Mouse (Mus musculus) adrenal gland, adult 2 months (tissue): ENCODE results near the gene Klhl41. TPM values are rescaled to one million over a fixed set of nuclear protein-coding genes. Genes with fewer than 3 reads are reported as not detected.
"Not testable (repeated sequence)": the region's sequence is repeated elsewhere in the genome, so short reads cannot be mapped to it uniquely, and the experiment has no call there.

Source experiments
- DNase-seq: peaks from one replicate; pipeline ENCODE4 v3.0.0; 2021
- long read RNA-seq: library from polyadenylated mRNA; stranded (forward); transcript quantifications from one replicate; pipeline ENCODE4 v2.0.0, GENCODE M21; 2021
- polyA plus RNA-seq: library from polyadenylated mRNA; depleted of rRNA; stranded (reverse); fragments of >200 nt; gene quantifications from 2 replicates; pipeline ENCODE4 v1.2.3, GENCODE M21; 2012; rRNA removed
- total RNA-seq, 2 experiments: library from RNA; stranded (reverse); gene quantifications; 2 replicates each; pipeline ENCODE4 v1.2.3; 2021

The Klhl41 gene
- total RNA-seq (under 1 TPM; 0.35 TPM), polyA plus RNA-seq (0.04 TPM in 1 of 2 replicates, not detected in the other)
- long read RNA-seq = 0 reads

- DNase-seq = no peak
These were observed at the start of gene Klhl41 for GRCm38 (mm10) chr2:69669853-69670252. Gene Klhl41, plus strand, starts transcription at chr2:69670120.

DNA sequence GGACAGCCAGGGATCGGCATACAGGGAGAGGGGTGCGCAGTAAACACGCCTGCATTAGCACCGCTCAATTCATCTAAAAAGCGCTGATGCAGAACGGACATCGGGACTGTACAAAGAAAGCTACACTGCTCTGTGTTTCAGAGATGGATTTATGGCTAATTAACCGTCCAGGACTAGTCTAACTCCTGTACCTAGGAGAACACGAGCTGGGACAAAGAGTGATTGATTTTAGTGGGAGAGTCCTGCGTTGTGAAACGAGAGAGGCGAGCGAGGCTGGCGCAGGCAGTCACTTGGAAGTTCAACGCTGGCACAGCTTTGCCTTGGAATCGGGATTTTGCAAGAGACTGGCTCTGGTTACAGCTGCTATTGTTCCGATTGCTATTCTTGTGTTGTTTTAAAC lies 40.7 kb upstream of the Klhl41 start:
- peak; percentile 49 for DNase-seq

DNA sequence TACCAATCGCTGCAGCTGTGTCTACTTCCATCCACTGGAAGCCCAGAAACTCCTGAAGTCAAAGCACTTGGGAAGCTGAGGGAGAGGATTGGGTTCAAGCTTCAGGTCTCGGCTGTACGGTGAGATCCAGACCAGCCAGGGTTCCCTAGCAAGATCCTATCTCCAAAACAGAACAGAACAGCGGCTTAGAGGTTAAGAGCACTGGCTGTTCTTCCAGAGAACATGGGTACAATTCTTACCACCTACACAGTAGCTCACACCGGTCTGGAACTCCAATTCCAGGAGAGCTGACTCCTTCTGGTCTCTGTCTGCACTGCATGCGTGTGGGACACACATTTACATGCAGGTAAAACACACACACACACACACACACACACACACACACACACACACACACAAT lies 40.0 kb upstream of the Klhl41 start:
- no peak for DNase-seq

DNA sequence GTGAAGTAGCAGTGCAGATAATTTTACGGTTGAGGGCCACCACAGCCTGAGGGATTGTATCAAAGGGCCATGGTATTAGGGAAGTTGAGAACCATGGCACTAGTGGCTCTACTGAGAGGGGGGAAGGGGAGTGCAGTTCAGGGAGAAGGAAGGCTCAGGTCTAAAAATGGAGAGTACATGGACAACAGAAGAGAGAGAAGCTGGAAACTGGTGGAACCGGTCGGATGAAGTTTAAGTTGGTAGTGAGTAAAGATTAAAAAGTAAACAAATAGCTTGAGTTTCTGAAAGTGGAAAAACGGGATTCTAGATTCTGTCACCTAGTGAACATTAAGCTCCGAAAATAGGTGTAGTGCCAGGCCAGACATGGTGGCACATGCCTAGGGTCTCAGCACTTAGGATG lies 39.1 kb upstream of the Klhl41 start:
- DNase-seq = no peak

DNA sequence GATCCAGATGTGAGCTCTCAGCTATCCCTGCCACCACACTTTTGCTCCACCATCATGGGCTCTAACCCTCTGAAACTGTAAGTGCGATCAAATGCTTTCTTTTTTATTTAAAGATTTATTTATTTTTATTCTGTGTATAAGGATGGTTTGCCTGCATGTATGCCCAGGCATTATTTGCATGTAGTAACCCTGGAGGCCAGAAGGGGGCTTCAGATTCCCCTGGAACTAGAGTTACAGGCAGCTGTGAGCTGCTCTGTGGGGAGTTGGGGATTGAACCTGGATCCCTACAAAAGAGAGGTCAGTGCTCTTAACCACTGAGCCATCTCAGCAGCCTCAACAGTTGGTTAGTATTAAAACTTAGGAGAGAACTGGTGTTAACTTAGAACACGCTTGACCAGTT lies 38.5 kb upstream of the Klhl41 start:
- no peak for DNase-seq

DNA sequence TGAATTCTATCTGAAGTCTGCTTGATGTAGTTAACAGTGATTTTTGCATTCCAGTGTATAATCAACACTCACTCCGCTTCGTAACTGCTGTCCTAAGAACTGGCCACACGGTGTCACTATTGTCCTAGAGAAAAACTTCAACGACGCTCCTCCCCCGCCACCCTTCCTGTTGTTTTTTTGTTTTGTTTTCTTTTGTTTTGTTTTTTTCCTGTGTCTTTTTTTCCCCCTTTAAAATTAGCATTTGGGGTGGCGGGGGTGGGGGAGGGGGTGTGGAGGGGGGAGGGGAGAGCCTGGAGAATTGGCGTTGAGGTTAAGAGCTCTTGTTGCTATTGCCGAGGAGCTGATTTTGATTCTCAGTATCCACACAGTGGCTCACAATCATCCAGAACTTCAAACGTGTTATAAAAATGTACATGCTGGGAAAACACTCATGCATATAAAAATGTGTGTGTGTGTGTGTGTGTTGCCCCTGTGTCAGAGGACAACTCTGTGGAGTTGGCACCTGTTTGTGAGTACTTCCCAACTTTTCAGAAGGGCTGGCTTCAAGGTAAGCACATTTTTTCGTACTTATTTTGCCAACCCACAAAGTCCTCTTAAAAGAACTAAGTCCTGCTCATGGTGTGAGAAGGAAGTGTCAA lies 34.7 kb upstream of the Klhl41 start:
- DNase-seq = peak; percentile 34

DNA sequence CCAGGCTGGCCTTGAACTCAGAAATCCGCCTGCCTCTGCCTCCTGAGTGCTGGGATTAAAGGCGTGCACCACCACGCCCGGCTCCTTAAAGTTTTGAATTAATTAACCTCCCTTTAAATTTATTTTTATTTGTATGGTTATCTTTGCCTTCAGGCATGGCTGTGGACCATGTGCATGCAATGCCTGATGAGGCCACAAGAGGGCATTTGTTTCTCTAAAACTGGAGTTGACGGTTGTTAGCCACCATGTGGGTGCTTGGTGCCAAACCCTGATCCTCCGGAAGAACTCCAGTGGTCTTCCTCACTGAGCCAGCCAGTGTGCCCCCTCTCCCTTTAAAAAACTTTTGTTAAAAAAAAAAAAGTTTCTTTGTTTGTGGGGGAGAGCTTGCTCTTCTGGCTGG lies 34.1 kb upstream of the Klhl41 start:
- DNase-seq = peak; percentile 33

DNA sequence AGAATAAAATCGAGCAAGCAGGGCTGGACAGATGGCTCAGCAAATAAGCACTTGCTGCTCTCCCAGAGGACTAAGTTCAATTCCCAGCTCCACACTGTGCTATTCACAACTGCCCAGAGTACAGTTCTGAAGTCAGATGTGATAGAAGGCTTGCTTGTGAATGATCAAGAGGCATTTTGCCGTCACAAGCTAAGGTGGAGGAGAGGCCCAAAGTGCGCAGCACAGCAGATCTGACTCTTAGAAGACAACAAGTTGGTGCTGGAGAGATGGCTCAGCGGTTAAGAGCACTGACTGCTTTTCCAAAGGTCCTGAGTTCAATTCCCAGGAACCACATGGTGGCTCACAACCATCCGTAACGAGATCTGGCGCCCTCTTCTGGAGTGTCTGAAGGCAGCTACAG lies 31.9 kb upstream of the Klhl41 start:
- DNase-seq = not testable (repeated sequence)

DNA sequence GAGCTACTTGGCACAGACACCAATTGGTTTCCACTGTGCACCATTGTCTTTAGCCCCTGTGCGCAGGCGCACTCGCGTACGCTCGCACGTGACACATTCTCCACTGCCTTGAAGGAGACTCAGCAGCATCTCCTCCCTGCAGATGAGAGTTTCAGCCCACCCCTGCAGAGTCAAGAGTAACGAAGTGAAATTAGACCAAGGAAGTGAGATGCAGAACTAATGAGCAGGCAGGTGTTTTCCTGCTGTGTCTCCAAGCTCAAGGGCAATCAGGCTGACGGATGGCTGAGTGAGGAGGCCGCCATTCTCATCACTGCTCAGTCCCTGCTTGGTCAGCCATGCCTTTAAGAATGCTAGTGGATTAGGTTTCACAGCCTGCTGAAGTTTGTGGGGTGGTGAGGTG lies 29.8 kb upstream of the Klhl41 start:
- DNase-seq = no peak

GRCm38 (mm10) chr2:69644968-69645617 lies 24.8 kb upstream of the Klhl41 start:
- DNase-seq = no peak

DNA sequence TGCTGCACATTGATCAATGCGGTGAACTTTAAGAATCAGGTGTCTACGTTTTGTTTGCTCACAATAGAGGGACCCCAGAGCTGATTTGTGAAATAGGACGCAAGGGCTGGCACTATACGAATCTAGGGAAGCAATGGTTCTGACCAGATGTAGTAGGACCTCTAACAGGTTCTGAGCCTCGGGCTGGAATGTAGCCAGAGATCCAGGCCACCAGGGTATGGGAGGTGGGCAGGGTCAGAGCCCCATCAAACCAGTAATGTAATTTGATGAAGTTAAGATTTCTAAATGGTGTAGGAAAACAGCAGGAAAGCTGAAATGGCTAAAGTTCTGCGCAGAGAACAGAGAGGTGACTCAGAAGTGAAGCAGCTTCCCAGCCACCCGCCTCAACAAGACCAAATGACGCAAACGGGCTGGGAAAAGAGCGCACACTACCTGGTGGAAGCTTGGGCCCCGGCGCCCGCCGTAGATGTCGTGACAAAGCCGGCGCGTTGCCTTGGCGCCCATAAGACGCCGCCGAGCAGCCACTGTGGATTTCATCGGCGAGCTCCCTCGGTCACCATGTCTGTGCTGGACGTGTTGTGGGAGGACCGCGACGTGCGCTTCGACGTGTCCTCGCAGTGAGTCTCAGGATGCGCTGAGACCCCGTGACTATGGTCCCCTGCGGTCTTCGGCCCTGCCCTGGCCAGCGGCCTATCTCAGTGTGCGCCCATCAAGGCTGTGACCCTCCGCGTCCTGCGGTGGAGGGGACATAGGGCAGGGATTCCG lies 23.0 kb upstream of the Klhl41 start, which contains the start of gene Bbs5:
TSS of gene Bbs5 (plus strand) at position 446 of the 765 bp plus-strand sequence.
- peak; percentile 96 for DNase-seq

GRCm38 (mm10) chr2:69649716-69650115 lies 20.2 kb upstream of the Klhl41 start:
- DNase-seq = no peak

- DNase-seq = no peak
These were observed 10.6 kb upstream of the Klhl41 start for GRCm38 (mm10) chr2:69659326-69659725.

GRCm38 (mm10) chr2:69663827-69664476 lies 6.0 kb upstream of the Klhl41 start:
- no peak for DNase-seq

DNA sequence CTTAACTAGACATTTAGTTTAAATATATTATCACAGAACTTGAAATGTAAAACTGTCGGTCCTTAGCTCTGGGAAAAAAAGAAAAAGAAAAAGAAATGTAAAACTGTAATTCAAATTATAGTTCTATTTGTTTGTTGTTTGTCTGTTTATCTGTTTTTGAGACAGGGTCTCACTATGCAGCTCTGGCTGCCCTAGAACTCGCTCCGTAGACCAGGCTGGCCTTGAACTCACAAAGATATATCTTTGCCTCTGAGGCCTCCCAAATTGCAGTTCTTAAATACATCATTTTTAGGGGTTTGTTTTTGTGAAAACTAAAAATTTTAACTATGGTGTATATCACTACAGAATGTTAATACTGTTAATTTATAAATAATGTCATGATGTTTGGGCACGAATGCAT lies 2.3 kb upstream of the Klhl41 start:
- no peak for DNase-seq

- DNase-seq = no peak
These were observed 1.5 kb upstream of the Klhl41 start for GRCm38 (mm10) chr2:69668414-69668813.

DNA sequence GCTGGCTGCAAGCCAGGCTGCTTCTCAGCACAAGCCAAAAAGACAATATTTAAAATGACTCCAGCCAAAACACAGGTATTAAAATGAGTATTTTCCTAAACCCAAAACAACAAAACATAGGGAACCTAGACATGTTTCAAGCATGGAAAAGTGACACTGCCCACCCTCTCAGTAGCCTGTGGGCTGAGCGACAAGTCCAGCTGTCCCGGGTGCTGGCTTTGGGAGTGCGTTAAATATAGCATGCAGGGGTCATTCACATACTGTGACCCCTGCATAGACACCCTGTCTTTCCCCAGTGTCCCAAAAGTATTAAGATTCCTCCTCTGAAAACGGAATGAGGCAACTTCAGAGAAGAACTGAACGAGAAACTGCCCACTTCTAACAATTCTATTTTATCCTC lies 3.8 kb downstream of the Klhl41 start:
- no peak for DNase-seq

DNA sequence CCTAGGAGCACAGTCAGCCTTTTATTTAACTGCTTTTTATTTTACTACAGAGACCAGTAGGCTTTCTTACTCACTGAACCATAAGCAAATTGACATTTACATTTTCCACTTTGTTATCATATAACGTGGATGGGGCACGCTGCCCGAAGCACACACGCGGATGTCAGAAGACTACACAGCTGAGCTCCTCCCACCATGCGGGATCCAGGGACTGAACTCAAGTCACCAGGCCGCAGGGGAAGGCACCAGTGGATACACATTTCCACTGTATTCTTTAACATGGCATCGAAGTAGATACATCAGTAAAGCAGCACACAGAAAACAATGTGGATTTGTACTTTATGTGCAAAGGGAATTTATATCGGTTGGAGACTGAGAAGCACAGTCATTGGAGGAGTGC lies 5.3 kb downstream of the Klhl41 start:
- DNase-seq = no peak

GRCm38 (mm10) chr2:69676713-69677112 lies 6.8 kb downstream of the Klhl41 start:
- DNase-seq = no peak

GRCm38 (mm10) chr2:69677215-69677614 lies 7.3 kb downstream of the Klhl41 start:
- not testable (repeated sequence) for DNase-seq

- no peak for DNase-seq
These were observed 10.1 kb downstream of the Klhl41 start for GRCm38 (mm10) chr2:69679990-69680389.

DNA sequence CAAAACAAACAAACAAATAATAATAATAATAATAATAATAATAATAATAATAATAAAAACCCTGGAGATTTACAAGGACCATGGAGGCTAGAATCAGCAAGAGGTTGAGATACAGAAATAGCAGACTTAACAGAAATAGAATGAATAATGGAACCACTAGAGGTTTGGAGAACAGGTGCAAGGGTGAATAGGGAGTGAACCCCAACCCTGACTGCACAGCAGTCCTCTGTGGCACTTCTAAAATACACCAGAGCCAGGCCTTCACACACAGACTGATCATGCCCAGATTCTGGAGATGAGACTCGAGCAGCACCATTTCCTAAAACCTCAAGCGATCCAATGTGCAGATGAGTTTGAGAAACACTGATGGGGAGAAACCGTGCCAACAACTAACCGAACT lies 12.0 kb downstream of the Klhl41 start:
- no peak for DNase-seq
